Mouse (Mus musculus): ENCODE results near the gene 4933425L06Rik. TPM values are rescaled to one million over a fixed set of nuclear protein-coding genes. Genes with fewer than 3 reads are reported as not detected.

4933425L06Rik gene
- not detected in 2 replicates for polyA plus RNA-seq (2014; fragmentation: Nextera tagmentation; extraction: Ambion mirVana)

DNA sequence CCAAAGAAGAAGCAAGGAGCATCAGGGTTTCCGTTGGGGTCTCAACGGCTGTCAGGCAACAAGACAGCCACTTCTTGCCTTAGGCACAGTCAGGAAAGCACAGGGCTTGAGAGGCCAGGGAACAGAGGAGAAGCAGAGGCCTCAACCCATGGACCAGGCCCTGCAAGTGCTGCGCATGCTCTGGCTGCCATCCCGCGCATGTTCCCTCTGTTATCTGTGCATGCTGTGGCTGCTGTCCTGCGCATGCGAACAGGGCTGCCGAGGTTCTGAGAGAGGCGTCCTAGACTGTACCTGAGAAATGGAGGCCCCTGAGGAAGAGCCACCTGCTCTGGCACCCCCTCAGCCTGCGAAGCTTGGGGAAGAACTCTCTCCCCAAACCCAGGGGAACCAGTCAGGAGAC is at the start of gene 4933425L06Rik:
TSS of gene 4933425L06Rik (plus strand) at position 261 of the 400 bp plus-strand sequence.
- DNase-seq (ENCODE audit: low spot score, missing footprints), result no peak
- H3K36me3 ChIP-seq (ENCODE audit: control insufficient read depth, insufficient read depth, low read length), result no peaks in the 10 kb centered on the region
- no peak within 1 kb of the TSS for H3K27ac ChIP-seq (ENCODE audit: low read depth, low read length)
- WGBS, result 88% methylated on average over 10 of the region's 10 CpGs
- H3K4me1 ChIP-seq (ENCODE audit: control insufficient read depth, insufficient read depth, low read length), result no peaks in the 10 kb centered on the region
- H3K4me3 ChIP-seq (ENCODE audit: low read depth, low read length), result no peak within 1 kb of the TSS
- H3K9me3 ChIP-seq (ENCODE audit: control insufficient read depth, low read length), result no peaks in the 10 kb centered on the region
- ATAC-seq (ENCODE audit: low FRiP score), result no peak
- H3K27me3 ChIP-seq (ENCODE audit: control insufficient read depth, insufficient read depth, low read length), result no peaks in the 10 kb centered on the region
- H3K4me2 ChIP-seq, result no peak within 1 kb of the TSS
- no peak within 1 kb of the TSS for H3K9ac ChIP-seq (ENCODE audit: low read length)

DNA sequence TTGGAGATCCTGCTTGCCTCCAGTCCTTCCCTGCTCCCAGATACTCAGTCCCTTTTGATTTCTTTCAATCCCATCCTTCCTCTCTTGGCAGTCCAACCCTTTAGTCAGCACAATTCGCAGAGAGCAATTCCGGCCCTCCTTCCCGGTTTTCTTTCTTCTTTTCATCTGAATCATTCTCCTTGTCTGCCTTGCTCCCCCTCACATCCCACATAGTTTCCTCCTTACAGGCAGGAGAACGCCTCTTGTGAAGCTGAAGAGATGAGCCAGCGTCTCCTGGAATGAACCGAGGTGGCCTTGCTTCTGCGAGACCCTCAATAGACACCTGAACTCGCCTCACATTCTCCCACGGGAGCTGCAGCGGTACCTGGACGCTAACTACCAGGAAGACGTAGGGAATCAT is 44.1 kb upstream of the 4933425L06Rik start:
- Histone ChIP-seq H3K27ac (ENCODE audit: low read depth, low read length) (no peak overlapping the region), H3K27me3 (ENCODE audit: control insufficient read depth, insufficient read depth, low read length) (no peaks in the 10 kb centered on the region), H3K4me3 (ENCODE audit: low read depth, low read length) (no peak overlapping the region), H3K9me3 (ENCODE audit: control insufficient read depth, low read length) (no peaks in the 10 kb centered on the region), H3K9ac (ENCODE audit: low read length) (no peak overlapping the region), H3K36me3 (ENCODE audit: control insufficient read depth, insufficient read depth, low read length) (no peaks in the 10 kb centered on the region), H3K4me2 (no peak overlapping the region), H3K4me1 (ENCODE audit: control insufficient read depth, insufficient read depth, low read length) (no peaks in the 10 kb centered on the region)
- no peak for ATAC-seq (ENCODE audit: low FRiP score)
- WGBS, result 88% methylated on average over 12 of the region's 12 CpGs
- DNase-seq (ENCODE audit: low spot score, missing footprints), result no peak

DNA sequence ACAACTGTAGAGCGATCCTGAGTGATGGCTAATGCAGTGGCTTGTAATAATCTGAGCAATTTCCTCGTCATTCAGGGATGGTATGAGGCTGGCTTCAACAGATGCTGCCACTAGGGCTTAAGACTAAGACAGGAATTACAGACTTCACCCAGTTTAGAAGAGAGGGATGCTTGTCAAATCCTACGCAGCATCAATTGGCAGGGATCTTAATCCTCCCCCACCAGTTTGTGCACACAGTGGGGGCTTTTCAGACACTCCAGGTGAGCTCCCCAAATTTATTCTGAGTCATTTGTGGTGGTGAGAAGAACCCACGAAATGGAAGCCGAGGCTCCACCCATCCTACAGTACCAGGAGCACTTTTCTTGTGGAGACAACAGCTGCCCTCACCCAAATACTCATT is 43.6 kb upstream of the 4933425L06Rik start:
- H3K9me3 ChIP-seq (ENCODE audit: control insufficient read depth, low read length), result no peaks in the 10 kb centered on the region
- no peaks in the 10 kb centered on the region for H3K36me3 ChIP-seq (ENCODE audit: control insufficient read depth, insufficient read depth, low read length)
- no peak overlapping the region for H3K9ac ChIP-seq (ENCODE audit: low read length)
- H3K4me3 ChIP-seq (ENCODE audit: low read depth, low read length), result no peak overlapping the region
- H3K4me1 ChIP-seq (ENCODE audit: control insufficient read depth, insufficient read depth, low read length), result no peaks in the 10 kb centered on the region
- H3K27me3 ChIP-seq (ENCODE audit: control insufficient read depth, insufficient read depth, low read length), result no peaks in the 10 kb centered on the region
- DNase-seq (ENCODE audit: low spot score, missing footprints) (no peak), ATAC-seq (ENCODE audit: low FRiP score) (no peak)
- no peak overlapping the region for H3K4me2 ChIP-seq
- no peak overlapping the region for H3K27ac ChIP-seq (ENCODE audit: low read depth, low read length)
- 78% methylated on average over 5 of the region's 5 CpGs for WGBS

DNA sequence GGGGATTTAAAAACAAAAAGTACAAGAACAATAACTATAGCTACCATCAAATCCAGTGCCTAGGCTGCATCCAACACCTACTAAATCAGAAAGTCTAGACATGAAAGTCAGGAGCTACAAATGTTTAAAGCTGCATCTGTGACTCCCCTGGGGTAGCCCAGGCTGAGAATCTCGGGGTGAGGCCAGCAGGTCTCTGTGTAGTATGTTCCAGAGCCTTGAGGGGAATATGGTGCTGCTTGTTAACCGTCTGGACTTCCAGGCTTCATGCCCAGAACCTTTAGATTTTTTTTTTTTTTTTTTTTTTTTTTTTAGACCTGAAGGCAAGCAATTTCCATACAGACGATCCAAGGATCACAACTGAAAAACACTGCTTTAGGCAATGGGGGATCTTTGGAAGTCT is 38.0 kb upstream of the 4933425L06Rik start:
- H3K9ac ChIP-seq (ENCODE audit: low read length), result no peak overlapping the region
- DNase-seq (ENCODE audit: low spot score, missing footprints) (no peak), ATAC-seq (ENCODE audit: low FRiP score) (no peak)
- no peak overlapping the region for H3K27ac ChIP-seq (ENCODE audit: low read depth, low read length)
- no peaks in the 10 kb centered on the region for H3K4me1 ChIP-seq (ENCODE audit: control insufficient read depth, insufficient read depth, low read length)
- WGBS, result 60% methylated on average over 3 of the region's 3 CpGs
- H3K4me3 ChIP-seq (ENCODE audit: low read depth, low read length), result no peak overlapping the region
- H3K4me2 ChIP-seq, result no peak overlapping the region
- no peaks in the 10 kb centered on the region for H3K36me3 ChIP-seq (ENCODE audit: control insufficient read depth, insufficient read depth, low read length)
- no peaks in the 10 kb centered on the region for H3K9me3 ChIP-seq (ENCODE audit: control insufficient read depth, low read length)
- no peaks in the 10 kb centered on the region for H3K27me3 ChIP-seq (ENCODE audit: control insufficient read depth, insufficient read depth, low read length)

DNA sequence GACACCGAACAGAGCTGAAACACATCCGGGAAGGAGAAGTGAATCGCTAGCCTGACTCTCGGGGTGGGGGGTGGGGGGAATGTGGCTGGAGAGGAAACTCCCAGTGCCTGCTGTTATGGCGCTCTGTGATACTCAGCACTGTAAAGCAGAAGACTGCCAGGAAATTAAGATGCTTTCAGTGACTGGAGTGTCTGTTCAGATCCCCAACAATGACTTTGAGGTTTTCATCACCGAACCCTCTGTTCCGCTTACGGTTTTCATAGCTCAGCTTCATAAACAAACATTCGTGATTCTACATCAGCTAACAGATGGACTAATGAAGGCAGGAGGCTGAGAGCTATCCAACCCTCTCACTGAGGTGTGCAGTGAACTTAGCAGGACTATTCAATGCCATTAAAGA is 34.5 kb upstream of the 4933425L06Rik start:
- H3K4me1 ChIP-seq (ENCODE audit: control insufficient read depth, insufficient read depth, low read length), result no peaks in the 10 kb centered on the region
- no peaks in the 10 kb centered on the region for H3K36me3 ChIP-seq (ENCODE audit: control insufficient read depth, insufficient read depth, low read length)
- H3K27me3 ChIP-seq (ENCODE audit: control insufficient read depth, insufficient read depth, low read length), result no peaks in the 10 kb centered on the region
- no peak overlapping the region for H3K4me3 ChIP-seq (ENCODE audit: low read depth, low read length)
- 72% methylated on average over 9 of the region's 9 CpGs for WGBS
- no peak for ATAC-seq (ENCODE audit: low FRiP score)
- H3K9ac ChIP-seq (ENCODE audit: low read length), result no peak overlapping the region
- H3K9me3 ChIP-seq (ENCODE audit: control insufficient read depth, low read length), result no peaks in the 10 kb centered on the region
- DNase-seq (ENCODE audit: low spot score, missing footprints), result no peak
- H3K27ac ChIP-seq (ENCODE audit: low read depth, low read length), result no peak overlapping the region
- no peak overlapping the region for H3K4me2 ChIP-seq

DNA sequence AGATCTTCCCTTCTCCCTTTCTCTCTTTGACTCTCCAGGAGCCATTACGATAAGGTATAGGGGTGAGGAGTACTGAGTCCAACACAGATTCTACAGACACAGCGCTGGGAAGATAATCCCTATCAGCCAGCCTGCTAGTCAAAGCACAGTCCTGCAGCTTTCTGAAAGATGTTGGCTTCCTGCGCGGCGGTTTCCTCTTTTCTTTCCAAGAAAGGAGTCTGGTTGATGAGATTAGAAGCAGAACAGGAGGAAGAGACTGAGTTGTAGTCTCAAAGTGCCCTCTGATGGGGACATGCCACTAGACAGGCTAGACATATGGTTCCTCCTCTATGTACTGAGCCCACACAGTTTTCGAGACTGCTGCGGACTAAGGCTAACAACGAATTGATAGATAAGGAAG is 33.3 kb upstream of the 4933425L06Rik start:
- DNase-seq (ENCODE audit: low spot score, missing footprints) (no peak), ATAC-seq (ENCODE audit: low FRiP score) (no peak)
- no peak overlapping the region for H3K4me3 ChIP-seq (ENCODE audit: low read depth, low read length)
- H3K9ac ChIP-seq (ENCODE audit: low read length), result no peak overlapping the region
- H3K4me2 ChIP-seq, result no peak overlapping the region
- H3K36me3 ChIP-seq (ENCODE audit: control insufficient read depth, insufficient read depth, low read length), result no peaks in the 10 kb centered on the region
- no peaks in the 10 kb centered on the region for H3K9me3 ChIP-seq (ENCODE audit: control insufficient read depth, low read length)
- H3K27ac ChIP-seq (ENCODE audit: low read depth, low read length), result no peak overlapping the region
- peaks cover 3% of the 10 kb centered on the region; the same call in 1 of the 2 replicates for H3K4me1 ChIP-seq (ENCODE audit: control insufficient read depth, insufficient read depth, low read length)
- WGBS, result 74% methylated on average over 8 of the region's 8 CpGs
- H3K27me3 ChIP-seq (ENCODE audit: control insufficient read depth, insufficient read depth, low read length), result peaks cover 5% of the 10 kb centered on the region; the same call in 1 of the 2 replicates

DNA sequence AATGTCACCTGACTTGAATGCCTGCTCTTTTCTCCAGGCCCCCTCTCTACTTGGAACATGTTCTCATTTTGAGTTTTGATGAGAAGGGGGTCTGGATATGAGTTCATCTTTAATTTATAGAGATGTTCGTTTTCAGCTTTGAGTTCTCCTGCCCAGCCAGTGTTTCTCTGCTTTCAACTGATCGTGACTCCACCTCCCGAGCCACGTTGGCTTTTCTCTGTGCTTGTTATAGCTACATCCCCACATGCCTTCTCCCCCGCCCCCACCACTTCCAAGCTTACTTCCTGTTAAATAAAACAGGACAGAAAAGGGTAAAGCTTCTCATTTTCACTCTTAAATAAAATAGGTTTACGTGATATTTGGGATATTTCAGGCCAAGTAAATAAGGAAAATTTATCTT is 30.5 kb upstream of the 4933425L06Rik start:
- Histone ChIP-seq H3K9ac (ENCODE audit: low read length) (no peak overlapping the region), H3K36me3 (ENCODE audit: control insufficient read depth, insufficient read depth, low read length) (no peaks in the 10 kb centered on the region), H3K4me3 (ENCODE audit: low read depth, low read length) (no peak overlapping the region), H3K27ac (ENCODE audit: low read depth, low read length) (no peak overlapping the region), H3K9me3 (ENCODE audit: control insufficient read depth, low read length) (no peaks in the 10 kb centered on the region), H3K4me2 (no peak overlapping the region), H3K4me1 (ENCODE audit: control insufficient read depth, insufficient read depth, low read length) (peaks cover 3% of the 10 kb centered on the region; the same call in 1 of the 2 replicates), H3K27me3 (ENCODE audit: control insufficient read depth, insufficient read depth, low read length) (peaks cover 5% of the 10 kb centered on the region; the same call in 1 of the 2 replicates)
- DNase-seq (ENCODE audit: low spot score, missing footprints), result no peak
- WGBS, result 50% methylated on average over 6 of the region's 6 CpGs
- ATAC-seq (ENCODE audit: low FRiP score), result no peak

DNA sequence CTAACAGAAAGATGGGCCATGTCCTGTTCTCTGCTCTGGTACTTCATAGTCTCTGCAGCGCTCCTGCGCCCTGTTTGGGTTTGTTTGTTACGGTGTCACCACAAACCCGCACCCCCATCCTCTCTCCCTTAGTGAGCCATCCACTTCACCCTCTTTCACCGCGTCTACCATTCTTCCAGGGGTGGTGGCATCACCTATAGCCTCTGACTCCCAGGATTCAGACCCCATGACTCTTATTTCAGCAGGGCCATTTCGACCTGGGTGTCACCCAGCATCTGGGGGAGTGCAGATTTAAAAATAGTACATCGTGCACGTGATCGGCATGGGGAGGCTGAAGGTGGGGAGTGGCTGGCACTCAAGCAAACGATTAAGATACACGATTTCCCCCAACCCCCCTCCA is 28.3 kb upstream of the 4933425L06Rik start:
- peak overlapping the region; percentile 71 for H3K9ac ChIP-seq (ENCODE audit: low read length)
- peak overlapping the region; percentile 62 for H3K4me3 ChIP-seq (ENCODE audit: low read depth, low read length)
- ATAC-seq (ENCODE audit: low FRiP score), result peak; percentile 22; the same call in 1 of the 2 replicates
- H3K27me3 ChIP-seq (ENCODE audit: control insufficient read depth, insufficient read depth, low read length), result peaks cover 5% of the 10 kb centered on the region; the same call in 1 of the 2 replicates
- H3K4me2 ChIP-seq, result peak overlapping the region; percentile 88
- H3K36me3 ChIP-seq (ENCODE audit: control insufficient read depth, insufficient read depth, low read length), result no peaks in the 10 kb centered on the region
- H3K4me1 ChIP-seq (ENCODE audit: control insufficient read depth, insufficient read depth, low read length), result peaks cover 3% of the 10 kb centered on the region; the same call in 1 of the 2 replicates
- no peak for DNase-seq (ENCODE audit: low spot score, missing footprints)
- no peaks in the 10 kb centered on the region for H3K9me3 ChIP-seq (ENCODE audit: control insufficient read depth, low read length)
- under 1% methylated on average over 12 of the region's 12 CpGs for WGBS
- H3K27ac ChIP-seq (ENCODE audit: low read depth, low read length), result peak overlapping the region; percentile 68; the same call in 1 of the 2 replicates

DNA sequence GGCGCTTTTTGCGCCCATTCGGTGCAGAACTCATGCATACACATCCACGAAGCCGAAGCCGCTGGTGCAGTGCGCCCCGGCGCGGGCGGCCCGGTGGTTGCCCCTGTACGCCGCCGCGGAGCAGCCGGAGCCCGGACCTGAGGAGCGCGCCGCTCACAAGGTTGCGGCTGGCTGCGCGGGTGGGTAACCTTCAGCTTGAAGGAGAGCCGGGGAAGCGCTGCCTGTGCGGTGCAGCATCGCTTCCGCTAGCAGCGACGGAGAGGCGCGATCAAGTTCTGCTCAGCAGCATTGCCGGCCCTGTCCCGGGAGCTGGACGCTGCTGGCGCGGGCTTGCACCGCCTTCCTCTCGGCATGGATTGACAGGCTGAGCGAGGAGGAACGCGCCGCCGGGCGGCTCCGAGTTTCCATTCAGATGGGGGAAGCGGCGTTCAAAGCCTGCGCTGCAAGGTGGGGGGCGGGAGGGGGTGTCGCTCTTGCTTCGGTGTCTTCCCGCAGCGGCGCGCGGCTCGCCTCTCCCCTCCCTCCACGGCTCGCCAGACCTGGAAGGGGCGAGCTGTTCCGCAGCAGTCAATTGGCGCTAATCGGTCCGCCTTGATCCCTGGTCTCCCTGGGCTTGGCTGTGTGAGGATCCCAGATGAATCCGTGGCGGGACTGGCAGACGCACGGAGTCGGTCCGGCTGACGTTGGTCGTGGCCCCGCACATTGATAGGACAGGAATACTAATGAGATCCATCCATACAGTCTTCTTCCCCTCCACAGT is 27.6 kb upstream of the 4933425L06Rik start, which contains the start of gene Rgs7bp:
TSS of gene Rgs7bp (minus strand) at position 750 of the 760 bp plus-strand sequence.
- ATAC-seq (ENCODE audit: low FRiP score) (peak; percentile 91), DNase-seq (ENCODE audit: low spot score, missing footprints) (peak; percentile 98)
- peaks cover 5% of the 10 kb centered on the region; the same call in 1 of the 2 replicates for H3K27me3 ChIP-seq (ENCODE audit: control insufficient read depth, insufficient read depth, low read length)
- H3K4me2 ChIP-seq, result peak within 1 kb of the TSS; percentile 88
- H3K4me3 ChIP-seq (ENCODE audit: low read depth, low read length), result peak within 1 kb of the TSS; percentile 62
- no peaks in the 10 kb centered on the region for H3K36me3 ChIP-seq (ENCODE audit: control insufficient read depth, insufficient read depth, low read length)
- peaks cover 3% of the 10 kb centered on the region; the same call in 1 of the 2 replicates for H3K4me1 ChIP-seq (ENCODE audit: control insufficient read depth, insufficient read depth, low read length)
- peak within 1 kb of the TSS; percentile 71 for H3K9ac ChIP-seq (ENCODE audit: low read length)
- no peaks in the 10 kb centered on the region for H3K9me3 ChIP-seq (ENCODE audit: control insufficient read depth, low read length)
- WGBS, result under 1% methylated on average over 75 of the region's 75 CpGs
- H3K27ac ChIP-seq (ENCODE audit: low read depth, low read length), result peak within 1 kb of the TSS; percentile 68

Data from midbrain, embryonic 11.5 days (tissue).